Mouse (Mus musculus): ENCODE data around the gene Akr1d1. TPM values are rescaled to one million over a fixed set of nuclear protein-coding genes. Genes with fewer than 3 reads are reported as not detected.

The Akr1d1 gene
- total and polyA plus RNA-seq, 2 experiments = 73.2 to 301 TPM

DNA sequence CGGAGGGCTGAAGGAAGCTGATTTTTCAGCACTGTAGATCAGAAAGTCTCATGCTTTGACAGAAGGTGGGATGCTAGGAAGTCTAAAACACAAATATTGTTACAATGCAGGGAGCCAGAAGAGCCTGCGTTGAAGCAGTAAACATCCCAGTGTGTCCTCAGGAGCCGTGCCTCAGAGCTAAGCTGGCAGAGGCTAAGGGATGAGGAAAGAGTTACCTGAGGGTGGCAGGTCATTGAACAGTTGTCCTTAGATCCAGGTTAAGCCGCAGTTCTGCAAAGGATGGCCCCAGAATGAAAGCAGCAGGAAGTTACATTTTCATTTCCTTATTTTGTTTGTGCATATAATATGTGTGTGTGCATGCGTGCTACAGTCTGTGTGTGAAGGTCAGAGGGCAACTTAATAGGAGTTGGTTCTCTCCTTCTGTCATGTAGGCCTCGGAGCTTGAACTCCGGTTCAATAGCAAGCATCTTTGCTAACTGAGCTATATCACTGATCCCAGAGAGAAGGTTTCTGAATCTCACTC, 71.1 kb downstream of the Akr1d1 start:
- TF ChIP-seq POLR2A (IDR thresholded peaks at IDR 0.05; ENCODE audit: extremely low read depth, insufficient read depth, low read length) (no peak), CTCF (IDR thresholded peaks at IDR 0.05; ENCODE audit: low read depth, low read length) (no peak)
- H3K36me3 ChIP-seq (ENCODE audit: control insufficient read depth, insufficient read depth, low read length) = no peaks in the 10 kb centered on the region
- H3K9ac ChIP-seq (ENCODE audit: low read depth, low read length) = 0 out of 2 replicates have a peak overlapping the region, but pooled peaks have one; percentile 45
- H3K79me2 ChIP-seq (ENCODE audit: control insufficient read depth, insufficient read depth, low read length) = no peaks in the 10 kb centered on the region
- H3K4me1 ChIP-seq (ENCODE audit: control insufficient read depth, insufficient read depth, low read length) = peaks cover 23% of the 10 kb centered on the region
- 35% methylated on average over 7 of the region's 7 CpGs for WGBS
- H3K27ac ChIP-seq (replicated peaks; ENCODE audit: insufficient read depth, low read depth, low read length) = no peak overlapping the region
- no peaks in the 10 kb centered on the region for H3K27me3 ChIP-seq (ENCODE audit: control insufficient read depth, insufficient read depth, low read length)
- no peak overlapping the region for H3K4me3 ChIP-seq (ENCODE audit: insufficient read depth, low read depth, low read length)
- peak; percentile 82 for DNase-seq (ENCODE audit: extremely low read depth, low read depth, low spot score)

DNA sequence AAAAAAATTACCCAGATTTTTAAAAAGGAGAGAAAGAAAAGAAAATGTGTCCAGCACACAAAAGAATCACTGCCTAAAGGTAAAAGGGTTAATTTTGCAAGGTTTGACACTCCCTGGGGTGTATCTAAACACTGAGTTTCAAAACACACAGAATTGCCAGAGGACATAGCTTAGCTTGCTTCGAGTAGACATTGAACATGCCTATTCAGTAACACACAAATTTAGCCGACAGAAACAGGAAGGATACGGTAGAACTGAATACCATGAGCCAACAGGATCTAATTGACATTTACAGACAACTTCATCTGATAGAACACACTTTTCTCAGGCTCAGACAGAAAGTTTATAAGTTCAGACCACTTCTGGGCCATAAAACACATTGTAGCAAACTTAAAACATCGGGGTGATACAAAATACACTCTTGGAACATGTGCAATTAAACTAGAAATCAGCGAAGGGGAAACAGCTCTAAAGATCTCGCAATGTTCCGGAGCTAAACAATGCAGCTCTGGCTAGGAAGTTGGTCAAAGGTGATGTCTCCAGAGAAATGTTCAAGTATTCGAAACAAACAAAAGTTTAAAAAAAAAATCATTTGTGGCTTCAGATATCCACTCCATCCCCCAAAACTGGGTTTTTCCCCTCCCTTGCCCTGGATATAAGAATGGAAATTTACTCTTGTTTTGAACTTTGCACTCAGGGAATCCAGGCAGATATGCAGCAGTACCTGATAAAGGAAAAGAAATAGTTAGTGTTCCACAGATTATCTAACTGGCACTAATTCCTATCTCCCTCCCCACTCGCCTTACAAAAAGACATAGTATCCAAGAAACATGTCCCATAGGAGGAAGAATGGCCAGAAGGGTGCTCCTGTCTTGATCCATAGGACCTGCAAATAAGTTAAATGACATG, 73.1 kb downstream of the Akr1d1 start:
- Histone ChIP-seq H3K9ac (ENCODE audit: low read depth, low read length) (no peak overlapping the region), H3K27ac (replicated peaks; ENCODE audit: insufficient read depth, low read depth, low read length) (no peak overlapping the region), H3K27me3 (ENCODE audit: control insufficient read depth, insufficient read depth, low read length) (no peaks in the 10 kb centered on the region), H3K4me1 (ENCODE audit: control insufficient read depth, insufficient read depth, low read length) (peaks cover 16% of the 10 kb centered on the region), H3K36me3 (ENCODE audit: control insufficient read depth, insufficient read depth, low read length) (no peaks in the 10 kb centered on the region), H3K4me3 (ENCODE audit: insufficient read depth, low read depth, low read length) (no peak overlapping the region), H3K79me2 (ENCODE audit: control insufficient read depth, insufficient read depth, low read length) (no peaks in the 10 kb centered on the region)
- 13% methylated on average over 9 of the region's 9 CpGs for WGBS
- no peak for TF ChIP-seq POLR2A (IDR thresholded peaks at IDR 0.05; ENCODE audit: extremely low read depth, insufficient read depth, low read length)
- TF ChIP-seq CTCF (IDR thresholded peaks at IDR 0.05; ENCODE audit: low read depth, low read length) = no peak
- peak; percentile 64 for DNase-seq (ENCODE audit: extremely low read depth, low read depth, low spot score)

DNA sequence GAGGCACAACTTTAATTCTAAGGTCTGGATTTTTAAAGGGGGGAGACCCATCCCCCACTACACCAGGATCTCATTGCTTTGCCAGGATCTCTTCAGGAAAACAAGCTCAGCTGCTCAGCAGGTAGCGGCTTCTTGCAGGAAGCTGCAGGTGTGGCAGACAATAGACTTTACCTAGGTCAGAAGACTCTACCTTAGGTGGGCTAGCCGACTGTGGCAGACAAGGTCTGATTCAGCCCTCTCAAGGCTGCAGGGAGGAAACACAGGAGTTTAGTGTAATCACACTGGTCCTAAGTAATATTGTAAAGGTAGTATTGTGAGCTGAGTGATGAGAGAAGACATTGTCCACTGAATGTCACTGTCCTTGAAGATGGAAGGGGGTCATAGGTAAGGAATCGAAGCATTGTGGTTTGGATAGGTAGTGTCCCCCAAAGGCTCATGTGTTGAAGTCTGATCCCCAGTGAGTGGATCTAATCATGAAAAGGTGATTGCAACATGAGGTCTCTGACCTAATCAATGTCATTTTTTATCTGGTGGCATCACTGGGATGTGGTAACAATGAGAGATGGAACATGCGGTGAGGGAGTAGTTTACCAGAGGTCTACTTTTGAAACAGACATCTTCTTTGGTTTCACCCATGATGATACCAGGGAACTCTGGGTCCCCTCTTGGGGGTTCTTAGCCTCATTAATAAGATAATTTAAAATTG, 74.4 kb downstream of the Akr1d1 start:
- Histone ChIP-seq H3K4me3 (ENCODE audit: insufficient read depth, low read depth, low read length) (no peak overlapping the region), H3K27ac (replicated peaks; ENCODE audit: insufficient read depth, low read depth, low read length) (peak overlapping the region; percentile 60; the same call in 1 of the 2 replicates), H3K79me2 (ENCODE audit: control insufficient read depth, insufficient read depth, low read length) (no peaks in the 10 kb centered on the region), H3K4me1 (ENCODE audit: control insufficient read depth, insufficient read depth, low read length) (peaks cover 15% of the 10 kb centered on the region), H3K36me3 (ENCODE audit: control insufficient read depth, insufficient read depth, low read length) (no peaks in the 10 kb centered on the region), H3K9ac (ENCODE audit: low read depth, low read length) (no peak overlapping the region), H3K27me3 (ENCODE audit: control insufficient read depth, insufficient read depth, low read length) (no peaks in the 10 kb centered on the region)
- DNase-seq (ENCODE audit: extremely low read depth, low read depth, low spot score) = peak; percentile 93
- WGBS = 52% methylated on average over 4 of the region's 4 CpGs
- no peak for TF ChIP-seq POLR2A (IDR thresholded peaks at IDR 0.05; ENCODE audit: extremely low read depth, insufficient read depth, low read length)
- no peak for TF ChIP-seq CTCF (IDR thresholded peaks at IDR 0.05; ENCODE audit: low read depth, low read length)

DNA sequence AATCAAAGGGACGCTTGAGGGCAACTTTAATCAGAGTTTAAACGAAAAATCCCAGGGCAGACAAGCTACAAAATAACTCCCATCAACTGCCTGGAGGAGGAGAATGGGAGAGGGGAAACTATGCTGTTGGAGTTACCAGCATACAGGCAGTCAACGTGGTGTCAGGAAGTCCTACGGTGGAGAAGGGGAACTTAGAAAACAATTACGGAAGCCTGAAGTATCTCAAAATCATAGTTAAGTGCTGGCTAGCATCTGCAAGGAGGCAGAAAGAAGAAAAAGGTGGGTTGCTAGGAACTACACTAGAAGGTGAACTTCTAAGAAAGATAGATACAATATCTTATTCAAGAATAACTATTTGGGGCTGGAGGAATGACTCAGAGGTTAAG, 74.9 kb downstream of the Akr1d1 start:
- no peak overlapping the region for H3K4me3 ChIP-seq (ENCODE audit: insufficient read depth, low read depth, low read length)
- H3K27me3 ChIP-seq (ENCODE audit: control insufficient read depth, insufficient read depth, low read length) = no peaks in the 10 kb centered on the region
- WGBS = 78% methylated on average over 5 of the region's 5 CpGs
- DNase-seq (ENCODE audit: extremely low read depth, low read depth, low spot score) = no peak
- H3K9ac ChIP-seq (ENCODE audit: low read depth, low read length) = no peak overlapping the region
- H3K36me3 ChIP-seq (ENCODE audit: control insufficient read depth, insufficient read depth, low read length) = no peaks in the 10 kb centered on the region
- H3K79me2 ChIP-seq (ENCODE audit: control insufficient read depth, insufficient read depth, low read length) = no peaks in the 10 kb centered on the region
- H3K4me1 ChIP-seq (ENCODE audit: control insufficient read depth, insufficient read depth, low read length) = peaks cover 15% of the 10 kb centered on the region
- peak overlapping the region; percentile 60 for H3K27ac ChIP-seq (replicated peaks; ENCODE audit: insufficient read depth, low read depth, low read length)
- no peak for TF ChIP-seq POLR2A (IDR thresholded peaks at IDR 0.05; ENCODE audit: extremely low read depth, insufficient read depth, low read length)
- no peak for TF ChIP-seq CTCF (IDR thresholded peaks at IDR 0.05; ENCODE audit: low read depth, low read length)

DNA sequence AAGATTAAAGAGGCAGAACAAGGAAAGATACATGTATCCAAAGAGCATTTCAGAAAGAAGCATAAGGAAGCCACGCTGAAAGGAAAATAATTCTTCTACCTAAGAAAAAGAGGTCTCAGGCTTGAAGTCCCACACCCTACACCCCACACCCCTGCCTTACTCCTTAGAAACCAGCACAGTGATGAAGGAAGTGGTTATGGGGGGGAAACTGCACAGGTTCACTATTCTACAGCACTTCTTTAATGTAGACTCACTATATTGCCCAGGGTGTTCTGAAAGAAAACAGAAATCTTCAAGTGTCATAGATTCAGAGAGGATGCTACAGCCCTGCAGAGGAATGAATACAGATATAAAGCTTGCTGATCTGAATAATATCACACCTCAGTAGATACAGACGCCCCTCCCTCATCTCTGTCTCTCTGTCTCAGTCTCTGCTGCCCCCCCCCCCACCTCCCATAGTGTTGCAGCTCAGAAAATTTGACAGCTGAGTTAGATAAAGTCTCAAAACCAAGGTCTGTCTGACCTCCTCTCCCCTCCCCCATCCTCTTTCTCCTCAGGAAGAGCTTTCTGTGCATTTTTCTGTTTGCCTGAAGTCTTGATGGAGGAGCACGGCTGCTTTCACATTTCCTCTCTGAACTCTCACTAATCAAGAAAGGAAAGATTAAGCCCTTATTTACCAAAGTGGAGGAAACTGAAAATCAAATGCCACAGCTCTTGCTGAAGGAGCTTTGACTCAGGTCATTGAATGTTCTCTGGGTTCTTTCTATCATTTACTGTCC, 77.7 kb downstream of the Akr1d1 start:
- Histone ChIP-seq H3K27ac (replicated peaks; ENCODE audit: insufficient read depth, low read depth, low read length) (no peak overlapping the region), H3K79me2 (ENCODE audit: control insufficient read depth, insufficient read depth, low read length) (no peaks in the 10 kb centered on the region), H3K4me1 (ENCODE audit: control insufficient read depth, insufficient read depth, low read length) (peaks cover 10% of the 10 kb centered on the region; the same call in 1 of the 2 replicates), H3K9ac (ENCODE audit: low read depth, low read length) (no peak overlapping the region), H3K4me3 (ENCODE audit: insufficient read depth, low read depth, low read length) (no peak overlapping the region), H3K36me3 (ENCODE audit: control insufficient read depth, insufficient read depth, low read length) (no peaks in the 10 kb centered on the region), H3K27me3 (ENCODE audit: control insufficient read depth, insufficient read depth, low read length) (no peaks in the 10 kb centered on the region)
- no peak for TF ChIP-seq POLR2A (IDR thresholded peaks at IDR 0.05; ENCODE audit: extremely low read depth, insufficient read depth, low read length)
- no peak for TF ChIP-seq CTCF (IDR thresholded peaks at IDR 0.05; ENCODE audit: low read depth, low read length)
- 73% methylated on average over 3 of the region's 3 CpGs for WGBS
- DNase-seq (ENCODE audit: extremely low read depth, low read depth, low spot score) = no peak

Measured in liver, adult 2 months (tissue).